Mouse (Mus musculus) inflammation-experienced regulatory T-cells, adult 16 weeks (primary cell): Measurements from ENCODE around the gene Gm7995. TPM values are rescaled to one million over a fixed set of nuclear protein-coding genes. Genes with fewer than 3 reads are reported as not detected.

ENCODE experiments used
- polyA plus RNA-seq: library from polyadenylated mRNA; unstranded; fragments of 100-300 nt; shearing (Covaris generic); gene quantifications from one replicate; pipeline ENCODE4 v1.2.1, GENCODE M21; 2017

The Gm7995 gene
- polyA plus RNA-seq: not detected

GRCm38 (mm10) chr14:42309910-42310309 lies at the start of gene Gm7995:
Gene Gm7995, plus strand, starts transcription at chr14:42310210.

GRCm38 (mm10) chr14:42297258-42297657 lies 12.8 kb upstream of the Gm7995 start, which contains the start of gene Gm9611:
Gene Gm9611, minus strand, starts transcription at chr14:42297358.

Other genes with a start within 250 kb of the Gm7995 start
- not detected for gene Gm7951, start 192.8 kb upstream of the Gm7995 start, polyA plus RNA-seq
- gene Gm17027, start 147.6 kb upstream of the Gm7995 start, polyA plus RNA-seq: not detected
- not detected for gene Gm3573, start 119.4 kb upstream of the Gm7995 start, polyA plus RNA-seq
- gene Gm17026, start 50.2 kb upstream of the Gm7995 start, polyA plus RNA-seq: not detected
- not detected for gene Gm9611, start 12.9 kb upstream of the Gm7995 start, polyA plus RNA-seq
- gene Gm8005, start 129.5 kb downstream of the Gm7995 start, polyA plus RNA-seq: not detected
- not detected for gene Gm8011, start 153.7 kb downstream of the Gm7995 start, polyA plus RNA-seq
- gene Gm8020, start 192.1 kb downstream of the Gm7995 start, polyA plus RNA-seq: not detected
- not detected for gene Gm8024, start 214.1 kb downstream of the Gm7995 start, polyA plus RNA-seq